Mouse (Mus musculus) E14TG2a.4 (cell line): ENCODE measurements around the gene Cdh22.

Experiments used
- CTCF ChIP-seq: conservative IDR thresholded peaks from 2 replicates; pipeline ENCODE4 v1.5.1; 2014; ENCODE audit warnings: low read length
- NANOG ChIP-seq: IDR thresholded peaks from 2 replicates; pipeline ENCODE4 v1.6.1; 2014; ENCODE audit warnings: borderline replicate concordance, low read length, mixed read lengths

DNA sequence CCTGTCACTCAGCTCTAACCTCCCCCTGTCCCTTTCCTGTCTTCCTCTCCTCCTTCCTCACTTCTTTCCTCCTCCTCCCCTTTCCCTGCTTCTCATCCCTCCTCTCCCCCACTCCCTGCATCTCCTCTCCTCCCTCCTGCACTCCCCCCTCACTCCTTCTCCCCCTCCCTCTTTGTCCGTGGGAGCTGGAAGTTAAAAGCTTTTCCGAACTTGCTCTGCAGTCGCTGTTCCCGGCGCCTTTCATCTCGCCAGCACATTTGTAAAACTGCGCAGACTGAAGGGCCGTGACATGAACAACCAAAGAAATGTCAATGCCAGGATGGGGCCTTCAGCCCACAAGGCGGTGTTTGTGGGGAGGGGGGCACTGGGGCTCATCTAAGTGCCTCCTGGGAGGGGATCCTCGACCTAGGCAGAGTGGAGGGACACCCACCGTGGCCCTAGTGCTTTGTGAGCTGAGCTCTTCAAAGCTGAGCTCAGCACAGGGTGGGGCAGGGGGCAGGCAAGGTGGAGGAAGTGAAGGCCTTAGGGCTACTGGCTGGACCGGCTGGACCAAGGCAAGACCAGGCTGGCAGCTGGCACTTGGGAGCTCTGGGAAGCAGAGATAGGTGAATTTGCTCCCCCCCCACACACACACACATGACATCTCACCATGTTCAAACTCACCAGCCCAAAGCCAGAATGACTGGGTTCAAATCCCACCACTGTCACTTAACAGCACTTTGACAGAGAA, 3.9 kb upstream of the Cdh22 start:
- no peak for TF ChIP-seq CTCF
- no peak for TF ChIP-seq NANOG
